Mouse (Mus musculus) 3134 (cell line): ENCODE results near the gene Cldn12.
A peak's percentile ranks its signal among the peaks of the same experiment; 100 is the strongest.

ENCODE experiments used
- DNase-seq: peaks from one replicate; pipeline ENCODE4 v3.0.0-alpha.2; 2011; ENCODE audit warnings: low spot score; ENCODE audit not compliant: insufficient read length; ENCODE audit errors: extremely low read depth

Gene Cldn12

GRCm38 (mm10) chr5:5514196-5515076, at the start of gene Cldn12:
Cldn12 (minus strand) TSS chr5:5514958.
- peak; percentile 96 for DNase-seq

GRCm38 (mm10) chr5:5562435-5562834, 47.7 kb upstream of the Cldn12 start:
- DNase-seq = no peak

GRCm38 (mm10) chr5:5561041-5561706, 46.4 kb upstream of the Cldn12 start:
- DNase-seq = no peak

- DNase-seq = no peak
Measured at GRCm38 (mm10) chr5:5559798-5560197, 45.0 kb upstream of the Cldn12 start.

GRCm38 (mm10) chr5:5559079-5559740, 44.5 kb upstream of the Cldn12 start, which contains the start of gene Gtpbp10:
Gtpbp10 (minus strand) TSS chr5:5559538.
- DNase-seq = peak; percentile 81

- DNase-seq = no peak
Measured at GRCm38 (mm10) chr5:5551110-5551509, 36.4 kb upstream of the Cldn12 start.

- peak; percentile 5 for DNase-seq
Measured at GRCm38 (mm10) chr5:5540385-5540784, 25.6 kb upstream of the Cldn12 start.

- no peak for DNase-seq
Measured at GRCm38 (mm10) chr5:5539771-5540170, 25.0 kb upstream of the Cldn12 start.

- DNase-seq = no peak
Measured at GRCm38 (mm10) chr5:5536131-5536530, 21.4 kb upstream of the Cldn12 start.

- no peak for DNase-seq
Measured at GRCm38 (mm10) chr5:5533656-5534420, 19.1 kb upstream of the Cldn12 start.

GRCm38 (mm10) chr5:5515411-5515810, 653 bp upstream of the Cldn12 start:
- DNase-seq = no peak

GRCm38 (mm10) chr5:5511401-5511800, 3.4 kb downstream of the Cldn12 start:
- DNase-seq = no peak

- no peak for DNase-seq
Measured at GRCm38 (mm10) chr5:5510989-5511388, 3.8 kb downstream of the Cldn12 start.

- DNase-seq = no peak
Measured at GRCm38 (mm10) chr5:5510304-5510887, 4.4 kb downstream of the Cldn12 start.

GRCm38 (mm10) chr5:5508231-5508630, 6.5 kb downstream of the Cldn12 start:
- no peak for DNase-seq

GRCm38 (mm10) chr5:5507701-5508225, 7.0 kb downstream of the Cldn12 start:
- DNase-seq = peak; percentile 29

GRCm38 (mm10) chr5:5504456-5504855, 10.3 kb downstream of the Cldn12 start:
- DNase-seq = no peak

- no peak for DNase-seq
Measured at GRCm38 (mm10) chr5:5503381-5503780, 11.4 kb downstream of the Cldn12 start.

GRCm38 (mm10) chr5:5501583-5501982, 13.2 kb downstream of the Cldn12 start:
- no peak for DNase-seq

GRCm38 (mm10) chr5:5496393-5496792, 18.4 kb downstream of the Cldn12 start:
- peak; percentile 37 for DNase-seq
